Comparison of ENCODE assay signal across 14 mouse cellular contexts in the genomic region with DNA sequence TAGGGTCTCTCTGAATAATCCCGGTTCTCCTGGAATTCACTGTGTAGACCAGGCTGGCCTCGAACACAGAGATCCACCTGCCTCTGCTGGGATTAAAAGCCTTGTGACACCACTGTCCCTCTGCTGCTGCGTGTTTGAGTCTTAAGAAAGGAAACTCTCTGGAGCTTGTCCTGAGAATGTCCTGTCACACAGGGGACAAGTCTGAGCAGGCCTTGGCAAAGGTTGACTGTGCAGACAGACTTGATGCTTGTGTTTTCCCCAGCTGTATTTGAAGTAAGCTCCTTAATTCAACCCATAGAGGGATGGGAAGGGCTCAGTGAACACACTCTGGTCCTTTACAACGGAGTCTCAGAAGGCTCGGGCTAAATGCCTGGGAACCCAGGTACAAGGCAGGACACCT.
DNase-seq lines count a peak whose midpoint lies in the region; ATAC-seq and TF ChIP-seq lines count a peak whose summit lies in the region.
"Had no signal": no experiment of that assay in that cellular context is flagged by ENCODE, and none has a peak within 500 bp of the region (broad histone marks: within the 10 kb centered on the region; RNA-seq: fewer than 3 reads in every experiment).

No protein-coding gene starts in this region.

- intact Hi-C loops in gastrocnemius, adult 2 months (cut with DNase I) = loop anchor here (2.0 to 10.0 kb wide), 2 partner anchors 16 to 422 kb away; no protein-coding TSS in a partner anchor

- no peaks in the 10 kb centered on the region for H3K27me3 ChIP-seq in lung, embryonic 14.5 days (ENCODE audit: insufficient read depth, low read length)
- no peaks in the 10 kb centered on the region for H3K27me3 ChIP-seq in limb, embryonic 15.5 days
- H3K27me3 ChIP-seq: hindbrain, embryonic 12.5 days; liver, embryonic 13.5 days; megakaryocyte, embryonic 14.5 days had no signal

- no peak for ATAC-seq in lung, embryonic 14.5 days (ENCODE audit: insufficient read depth)
- ATAC-seq in limb, embryonic 15.5 days (ENCODE audit: insufficient number of reproducible peaks, low FRiP score, low TSS enrichment, low read depth) = no peak

- no peaks in the 10 kb centered on the region for H3K9me3 ChIP-seq in lung, embryonic 14.5 days (ENCODE audit: low read depth, low read length)
- no peaks in the 10 kb centered on the region for H3K9me3 ChIP-seq in limb, embryonic 15.5 days
- H3K9me3 ChIP-seq: hindbrain, embryonic 12.5 days; liver, embryonic 13.5 days; megakaryocyte, embryonic 14.5 days had no signal

- no peak for TF ChIP-seq CTCF in gastrocnemius, adult 2 months (IDR thresholded peaks at IDR 0.05)
- no peak for TF ChIP-seq CTCF in lung, embryonic 14.5 days (IDR thresholded peaks at IDR 0.05; ENCODE audit: low read depth)

- WGBS in lung, embryonic 14.5 days = 80% methylated on average over 5 of the region's 5 CpGs
- WGBS in limb, embryonic 15.5 days = 77% methylated on average over 5 of the region's 5 CpGs

- peak overlapping the region; percentile 87 for H3K27ac ChIP-seq in gastrocnemius, adult 2 months
- peak overlapping the region; percentile 56 for H3K27ac ChIP-seq in lung, embryonic 14.5 days (ENCODE audit: low read depth)
- peak overlapping the region; percentile 98 for H3K27ac ChIP-seq in brown adipose tissue, adult 24 weeks (replicated peaks; ENCODE audit: low read depth, low read length)
- peak overlapping the region; percentile 71 for H3K27ac ChIP-seq in limb, embryonic 15.5 days
- H3K27ac ChIP-seq: hindbrain, embryonic 12.5 days; liver, embryonic 13.5 days had no signal

- no peaks in the 10 kb centered on the region for H3K4me1 ChIP-seq in lung, embryonic 14.5 days (ENCODE audit: insufficient read depth)
- H3K4me1 ChIP-seq in brown adipose tissue, adult 24 weeks (ENCODE audit: control insufficient read depth, insufficient read depth, insufficient read length, low read length) = peaks cover 10% of the 10 kb centered on the region
- peaks cover 3% of the 10 kb centered on the region; the same call in 1 of the 2 replicates for H3K4me1 ChIP-seq in limb, embryonic 15.5 days
- H3K4me1 ChIP-seq: hindbrain, embryonic 12.5 days; liver, embryonic 13.5 days; megakaryocyte, embryonic 14.5 days had no signal

- no peak overlapping the region for H3K4me2 ChIP-seq in lung, embryonic 14.5 days
- H3K4me2 ChIP-seq in limb, embryonic 15.5 days = no peak overlapping the region
- H3K4me2 ChIP-seq: hindbrain, embryonic 12.5 days; liver, embryonic 13.5 days had no signal

- H3K4me3 ChIP-seq in gastrocnemius, adult 2 months = peak overlapping the region; percentile 49; the same call in 1 of the 2 replicates
- no peak overlapping the region for H3K4me3 ChIP-seq in lung, embryonic 14.5 days (ENCODE audit: low read depth, low read length)
- H3K4me3 ChIP-seq in brown adipose tissue, adult 24 weeks (ENCODE audit: insufficient read depth, low read depth, low read length) = no peak overlapping the region
- no peak overlapping the region for H3K4me3 ChIP-seq in limb, embryonic 15.5 days
- H3K4me3 ChIP-seq: hindbrain, embryonic 12.5 days; liver, embryonic 13.5 days; megakaryocyte, embryonic 14.5 days had no signal

- H3K36me3 ChIP-seq in lung, embryonic 14.5 days (ENCODE audit: insufficient read depth) = no peaks in the 10 kb centered on the region
- no peaks in the 10 kb centered on the region; the same call in none of the 2 replicates for H3K36me3 ChIP-seq in limb, embryonic 15.5 days
- H3K36me3 ChIP-seq: G1E; liver, embryonic 13.5 days had no signal

- no peak for DNase-seq in gastrocnemius, adult 2 months
- DNase-seq in gastrocnemius, adult 18-20 months (ENCODE audit: low spot score) = no peak
- no peak for DNase-seq in lung, embryonic 14.5 days
- no peak for DNase-seq in lung, postnatal 4 days
- no peak for DNase-seq in frontal cortex, postnatal 14 days (ENCODE audit: low spot score in 2 of 2)
- DNase-seq in adrenal gland, adult 18-20 months (ENCODE audit: low spot score in 2 of 2) = no peak
- DNase-seq: kidney, adult 8-10 months; liver, embryonic 13.5 days; right cerebral cortex, postnatal 25 days had no signal

- no peak overlapping the region for H3K9ac ChIP-seq in lung, embryonic 14.5 days
- no peak overlapping the region for H3K9ac ChIP-seq in limb, embryonic 15.5 days
- H3K9ac ChIP-seq: hindbrain, embryonic 12.5 days; liver, embryonic 13.5 days had no signal
